Mouse (Mus musculus): ENCODE results near the gene Acad8. TPM values are rescaled to one million over a fixed set of nuclear protein-coding genes. Genes with fewer than 3 reads are reported as not detected.

Gene Acad8
- total RNA-seq, 2 experiments from 2014 or later = 7.9 to 10.9 TPM

GRCm38 (mm10) chr9:26990181-26990580, 9.2 kb downstream of the Acad8 start:
- no peak for ATAC-seq (replicated peaks; ENCODE audit: low FRiP score, low TSS enrichment, poor library complexity, severe bottlenecking)

DNA sequence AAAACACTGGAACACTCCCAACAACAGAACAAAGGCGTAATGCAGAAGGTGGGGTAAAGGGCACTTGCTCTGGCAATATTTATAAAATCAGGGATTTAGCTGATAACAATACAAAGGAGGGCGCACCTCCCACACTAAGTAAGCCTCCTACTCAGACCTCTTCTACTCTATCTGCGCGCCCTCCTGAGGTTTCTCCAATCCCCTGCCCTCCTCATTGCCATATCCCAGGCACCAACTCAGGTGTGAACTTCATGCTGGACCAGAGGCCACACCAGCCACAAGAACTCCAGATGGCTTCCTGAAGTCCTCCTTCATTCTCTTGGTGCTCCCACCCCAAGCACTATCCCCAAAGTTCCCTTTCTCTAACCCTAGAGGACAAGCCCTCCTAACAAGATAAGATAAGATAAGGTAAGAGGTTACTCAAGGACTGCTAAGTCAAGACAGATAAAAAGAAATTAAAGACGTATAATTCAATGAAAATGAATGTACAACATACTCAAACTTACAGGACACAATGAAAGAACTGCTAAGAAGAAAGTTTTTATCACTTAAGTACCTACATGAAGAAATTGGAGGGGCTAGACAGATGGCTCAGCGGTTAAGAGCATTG, 13.6 kb downstream of the Acad8 start:
- no peak for ATAC-seq (replicated peaks; ENCODE audit: low FRiP score, low TSS enrichment, poor library complexity, severe bottlenecking)

GRCm38 (mm10) chr9:26985090-26985613, 14.2 kb downstream of the Acad8 start:
- ATAC-seq (replicated peaks; ENCODE audit: low FRiP score, low TSS enrichment, poor library complexity, severe bottlenecking) = no peak

- ATAC-seq (replicated peaks; ENCODE audit: low FRiP score, low TSS enrichment, poor library complexity, severe bottlenecking) = no peak
These were observed 20.6 kb downstream of the Acad8 start for GRCm38 (mm10) chr9:26978776-26979175.

GRCm38 (mm10) chr9:26977754-26978153, 21.6 kb downstream of the Acad8 start:
- ATAC-seq (replicated peaks; ENCODE audit: low FRiP score, low TSS enrichment, poor library complexity, severe bottlenecking) = no peak

- no peak for ATAC-seq (replicated peaks; ENCODE audit: low FRiP score, low TSS enrichment, poor library complexity, severe bottlenecking)
These were observed 51.6 kb downstream of the Acad8 start for GRCm38 (mm10) chr9:26947790-26948189.

- no peak for ATAC-seq (replicated peaks; ENCODE audit: low FRiP score, low TSS enrichment, poor library complexity, severe bottlenecking)
These were observed 75.2 kb downstream of the Acad8 start for GRCm38 (mm10) chr9:26924146-26924545.

Other genes starting within 250 kb of the Acad8 start
- gene Glb1l2, start 193.1 kb downstream of the Acad8 start, total RNA-seq (2014; fragmentation: Nextera tagmentation) = not detected in 2 replicates
- gene Glb1l2, start 193.1 kb downstream of the Acad8 start, total RNA-seq (2017) = not detected in 2 replicates
- not detected in 2 replicates for gene Glb1l3, start 138.7 kb downstream of the Acad8 start, total RNA-seq (2014; fragmentation: Nextera tagmentation)
- not detected in 2 replicates for gene Glb1l3, start 138.7 kb downstream of the Acad8 start, total RNA-seq (2017)
- not detected in 2 replicates for gene Gm1110, start 76.5 kb downstream of the Acad8 start, total RNA-seq (2014; fragmentation: Nextera tagmentation)
- gene Gm1110, start 76.5 kb downstream of the Acad8 start, total RNA-seq (2017) = not detected in 2 replicates
- 90.3 and 94.1 TPM in 2 replicates for gene Thyn1, start 144 bp upstream of the Acad8 start, total RNA-seq (2014; fragmentation: Nextera tagmentation)
- gene Thyn1, start 144 bp upstream of the Acad8 start, total RNA-seq (2017) = 79.3 and 95.5 TPM in 2 replicates
- 24.5 and 29.6 TPM in 2 replicates for gene Vps26b, start 30.5 kb upstream of the Acad8 start, total RNA-seq (2014; fragmentation: Nextera tagmentation)
- gene Vps26b, start 30.5 kb upstream of the Acad8 start, total RNA-seq (2017) = 33.4 and 34.7 TPM in 2 replicates
- gene Ncapd3, start 30.6 kb upstream of the Acad8 start, total RNA-seq (2014; fragmentation: Nextera tagmentation) = 69.3 and 79.4 TPM in 2 replicates
- gene Ncapd3, start 30.6 kb upstream of the Acad8 start, total RNA-seq (2017) = 47.9 and 52.1 TPM in 2 replicates
- not detected in 2 replicates for gene Jam3, start 155.9 kb upstream of the Acad8 start, total RNA-seq (2014; fragmentation: Nextera tagmentation)
- gene Jam3, start 155.9 kb upstream of the Acad8 start, total RNA-seq (2017) = not detected in 2 replicates

Measured in megakaryocyte-erythroid progenitor cell, adult 5-6 weeks (primary cell).